11 mouse cellular contexts compared by ENCODE assay signal in genomic region chrX:74645466-74646323, GRCm38 (mm10). TPM values are rescaled to one million over a fixed set of nuclear protein-coding genes. Genes with fewer than 3 reads are reported as not detected.
DNase-seq lines count a peak whose midpoint lies in the region; ATAC-seq lines count a peak whose summit lies in the region.
"Not testable (repeated sequence)": the region's sequence is repeated elsewhere in the genome, so short reads cannot be mapped to it uniquely, and the experiment has no call there.
"Had no signal": no experiment of that assay in that cellular context is flagged by ENCODE, and none has a peak within 500 bp of the region (broad histone marks: within the 10 kb centered on the region; RNA-seq: fewer than 3 reads in every experiment).

Gene Gm5640 (minus strand): TSS chrX:74645635.

- not testable (repeated sequence) for H3K27ac ChIP-seq in forebrain, embryonic 15.5 days (replicated peaks); hindbrain, embryonic 11.5 days (ENCODE audit: low read depth, low read length); neural tube, embryonic 11.5 days (ENCODE audit: low read depth, low read length)

- WGBS in forebrain, embryonic 15.5 days = 45% methylated on average over 3 of the region's 5 CpGs
- WGBS in hindbrain, embryonic 11.5 days = 60% methylated on average over 2 of the region's 5 CpGs
- WGBS in neural tube, embryonic 11.5 days = 60% methylated on average over 1 of the region's 5 CpGs

- not testable (repeated sequence) for H3K36me3 ChIP-seq in forebrain, embryonic 15.5 days; hindbrain, embryonic 11.5 days (ENCODE audit: control insufficient read depth, insufficient read depth, low read length); neural tube, embryonic 11.5 days (ENCODE audit: control insufficient read depth, insufficient read depth, low read length)

- H3K27me3 ChIP-seq in forebrain, embryonic 15.5 days; hindbrain, embryonic 11.5 days (ENCODE audit: control insufficient read depth, insufficient read depth, low read length); neural tube, embryonic 11.5 days (ENCODE audit: control insufficient read depth, insufficient read depth, low read length): not testable (repeated sequence)

- ATAC-seq in forebrain, embryonic 15.5 days (replicated peaks) = peak; percentile 57; the same call in 1 of the 2 replicates
- ATAC-seq in hindbrain, embryonic 11.5 days (ENCODE audit: low FRiP score); neural tube, embryonic 11.5 days (ENCODE audit: insufficient read depth, low FRiP score, low TSS enrichment): not testable (repeated sequence)

- peak; percentile 3 for DNase-seq in adrenal gland, postnatal 25 days
- peak; percentile 0 for DNase-seq in hindbrain, embryonic 11.5 days (ENCODE audit: low spot score)
- DNase-seq in kidney, adult 9 months = peak; percentile 14
- peak; percentile 7 for DNase-seq in left cerebral cortex, adult 11 months (ENCODE audit: low spot score)
- DNase-seq in lung, postnatal 10 days = peak; percentile 33
- DNase-seq in neural tube, embryonic 11.5 days (ENCODE audit: low spot score) = peak; percentile 10
- DNase-seq in yolk sac, embryonic 10.5 days (ENCODE audit: low spot score) = peak; percentile 22

- H3K9me3 ChIP-seq in forebrain, embryonic 15.5 days; hindbrain, embryonic 11.5 days (ENCODE audit: control insufficient read depth, low read length); neural tube, embryonic 11.5 days (ENCODE audit: control insufficient read depth, low read length): not testable (repeated sequence)

- not testable (repeated sequence) for H3K4me2 ChIP-seq in forebrain, embryonic 15.5 days (replicated peaks); hindbrain, embryonic 11.5 days (replicated peaks; ENCODE audit: low read depth, low read length); neural tube, embryonic 11.5 days (ENCODE audit: low read depth)

- H3K4me1 ChIP-seq in forebrain, embryonic 15.5 days; hindbrain, embryonic 11.5 days (replicated peaks; ENCODE audit: control insufficient read depth, insufficient read depth, low read length); neural tube, embryonic 11.5 days (ENCODE audit: control insufficient read depth, insufficient read depth, low read length): not testable (repeated sequence)

- H3K9ac ChIP-seq in forebrain, embryonic 15.5 days (replicated peaks); hindbrain, embryonic 11.5 days (ENCODE audit: low read depth, low read length); neural tube, embryonic 11.5 days (ENCODE audit: low read length): not testable (repeated sequence)

- H3K4me3 ChIP-seq in forebrain, embryonic 15.5 days; hindbrain, embryonic 11.5 days (ENCODE audit: low read depth, low read length); neural tube, embryonic 11.5 days (ENCODE audit: low read depth, low read length): not testable (repeated sequence)

RNA-seq across cellular contexts. Expression of gene Gm5640, which starts in this region (rescaled TPM):
- not detected in 2 replicates for total RNA-seq in adrenal gland, postnatal 25 days (2021)
- 0.22 and 0.29 TPM in 2 replicates for polyA plus RNA-seq in forebrain, embryonic 15.5 days (2015; fragmentation: Nextera tagmentation; extraction: Ambion mirVana)
- polyA plus RNA-seq in hindbrain, embryonic 11.5 days (2014; fragmentation: Nextera tagmentation; extraction: Ambion mirVana) = not detected in 2 replicates
- polyA plus RNA-seq in neural tube, embryonic 11.5 days (2014; fragmentation: Nextera tagmentation; extraction: Ambion mirVana) = not detected in 2 replicates
- total RNA-seq: adrenal gland, adult 8-10 months; heart, postnatal 25 days had no signal
- polyA plus RNA-seq: liver, embryonic 11.5 days had no signal

Comparison
In these comparisons a context has a peak if more than half of its experiments do, and no peak if none do; other contexts are left out.
1. Peak in DNase-seq in adrenal gland, postnatal 25 days; RNA of the gene not detected or under 1 TPM.
2. Peak in ATAC-seq in forebrain, embryonic 15.5 days; RNA of the gene not detected or under 1 TPM.
3. Peak in DNase-seq in hindbrain, embryonic 11.5 days; RNA of the gene not detected or under 1 TPM.
4. Peak in DNase-seq in neural tube, embryonic 11.5 days; RNA of the gene not detected or under 1 TPM.